Mouse (Mus musculus) urinary bladder, adult 18-20 months (tissue): ENCODE data around the gene Ipo9.

Experiments
- DNase-seq, 2 experiments: peaks; one replicate each; pipeline ENCODE4 v3.0.0; 2022; ENCODE audit warnings: low spot score in 2 of 2, mixed read lengths in 2 of 2

The Ipo9 gene

GRCm38 (mm10) chr1:135429901-135430668 lies at the start of gene Ipo9:
Gene Ipo9, minus strand, starts transcription at chr1:135430499.
- peak; percentile 82 to 86 for DNase-seq

GRCm38 (mm10) chr1:135475571-135475895 lies 45.2 kb upstream of the Ipo9 start:
- DNase-seq, result no peak

GRCm38 (mm10) chr1:135474861-135475570 lies 44.7 kb upstream of the Ipo9 start:
- DNase-seq, result peak in 1 of 2 experiments; percentile 45

- DNase-seq, result no peak
Observed at GRCm38 (mm10) chr1:135472536-135472935, 42.2 kb upstream of the Ipo9 start.

GRCm38 (mm10) chr1:135471742-135472141 lies 41.4 kb upstream of the Ipo9 start:
- no peak for DNase-seq

GRCm38 (mm10) chr1:135470546-135470945 lies 40.2 kb upstream of the Ipo9 start:
- DNase-seq, result no peak

- no peak for DNase-seq
Observed at GRCm38 (mm10) chr1:135467462-135467861, 37.2 kb upstream of the Ipo9 start.

- peak in 1 of 2 experiments; percentile 54 for DNase-seq
Observed at GRCm38 (mm10) chr1:135466935-135467334, 36.6 kb upstream of the Ipo9 start.

GRCm38 (mm10) chr1:135465734-135466133 lies 35.4 kb upstream of the Ipo9 start:
- no peak for DNase-seq

GRCm38 (mm10) chr1:135462736-135463135 lies 32.4 kb upstream of the Ipo9 start:
- no peak for DNase-seq

- DNase-seq, result peak in 1 of 2 experiments; percentile 30
Observed at GRCm38 (mm10) chr1:135462304-135462703, 32.0 kb upstream of the Ipo9 start.

- peak in 1 of 2 experiments; percentile 59 for DNase-seq
Observed at GRCm38 (mm10) chr1:135461097-135461730, 30.9 kb upstream of the Ipo9 start.

- no peak for DNase-seq
Observed at GRCm38 (mm10) chr1:135460521-135460920, 30.2 kb upstream of the Ipo9 start.

- DNase-seq, result no peak
Observed at GRCm38 (mm10) chr1:135457860-135458259, 27.6 kb upstream of the Ipo9 start.

- no peak for DNase-seq
Observed at GRCm38 (mm10) chr1:135452259-135452658, 22.0 kb upstream of the Ipo9 start.

GRCm38 (mm10) chr1:135451419-135451818 lies 21.1 kb upstream of the Ipo9 start:
- no peak for DNase-seq

- no peak for DNase-seq
Observed at GRCm38 (mm10) chr1:135449876-135450275, 19.6 kb upstream of the Ipo9 start.

GRCm38 (mm10) chr1:135448940-135449339 lies 18.6 kb upstream of the Ipo9 start:
- DNase-seq, result no peak

GRCm38 (mm10) chr1:135443506-135443905 lies 13.2 kb upstream of the Ipo9 start:
- no peak for DNase-seq

GRCm38 (mm10) chr1:135441861-135442260 lies 11.6 kb upstream of the Ipo9 start:
- DNase-seq, result no peak

GRCm38 (mm10) chr1:135440986-135441385 lies 10.7 kb upstream of the Ipo9 start:
- no peak for DNase-seq

GRCm38 (mm10) chr1:135438801-135439200 lies 8.5 kb upstream of the Ipo9 start:
- no peak for DNase-seq

- no peak for DNase-seq
Observed at GRCm38 (mm10) chr1:135435823-135436222, 5.5 kb upstream of the Ipo9 start.
